Mouse (Mus musculus) liver, postnatal 0 days (tissue): ENCODE measurements around the gene Gria4.

Source experiments
- CTCF ChIP-seq: sonication (generic); IDR thresholded peaks from 2 replicates; pipeline ENCODE4 v1.5.1; 2016; ENCODE audit warnings: antibody characterized with exemption, low read depth
- EP300 ChIP-seq: IDR thresholded peaks from 2 replicates; pipeline ENCODE4 v1.6.1; 2016; ENCODE audit warnings: antibody characterized with exemption, low read depth, mild to moderate bottlenecking

DNA sequence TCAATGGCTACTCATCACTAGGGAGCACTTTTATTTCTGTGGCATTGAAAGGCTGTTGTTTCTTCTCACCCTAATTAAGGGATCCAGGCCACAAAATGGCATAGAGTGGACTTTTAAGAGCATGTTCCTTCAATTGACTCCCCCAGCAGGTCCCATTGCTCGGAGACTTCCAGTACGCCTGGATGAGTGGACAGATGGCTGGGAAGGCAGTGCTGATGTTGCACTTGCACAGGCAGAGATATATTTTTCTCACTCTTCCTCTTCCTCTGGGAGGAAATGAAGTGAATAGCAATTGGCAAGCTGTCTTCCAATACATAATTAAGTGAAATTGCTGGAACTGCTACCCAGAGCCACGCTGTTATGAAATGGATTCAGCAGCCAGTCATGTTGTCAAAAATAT is 190.7 kb downstream of the Gria4 start:
- TF ChIP-seq CTCF (no peak), EP300 (no peak)
